Mouse (Mus musculus) mouse trophoblast stem cell (cell line): ENCODE measurements around the gene Msmb.
"Not testable (repeated sequence)": the region's sequence is repeated elsewhere in the genome, so short reads cannot be mapped to it uniquely, and the experiment has no call there.

Experiments used
- in situ Hi-C, 2 experiments: fragments of 300-500 bp; cut with MseI, MboI; formaldehyde crosslinking; loops; 2 replicates in 1 of 2; 3 replicates in 1 of 2; pipeline ENCODE4 v1.15.1; 2025

Gene Msmb

DNA sequence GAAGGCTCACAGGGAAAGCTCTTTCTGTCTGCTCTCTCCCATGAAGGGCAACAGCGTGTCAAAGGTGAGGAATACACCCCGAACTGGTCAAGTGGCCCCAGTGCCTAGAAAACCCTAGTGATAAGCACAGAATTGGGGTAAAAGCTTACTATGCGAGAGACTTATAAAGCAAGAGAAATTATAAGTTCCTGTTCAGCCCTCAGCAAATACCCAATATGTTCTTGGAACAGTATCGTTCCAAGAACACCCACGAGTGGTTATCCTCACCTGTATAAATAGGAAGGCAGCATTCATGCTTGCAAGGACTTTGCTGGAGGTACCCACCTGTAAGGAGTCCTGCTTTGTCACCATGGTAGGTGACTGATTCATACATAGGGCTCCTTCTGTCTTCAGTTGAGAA lies at the start of gene Msmb:
Gene Msmb, plus strand, starts transcription at position 301 of the 400 bp plus-strand sequence.
- in situ Hi-C loops: no loop called here

DNA sequence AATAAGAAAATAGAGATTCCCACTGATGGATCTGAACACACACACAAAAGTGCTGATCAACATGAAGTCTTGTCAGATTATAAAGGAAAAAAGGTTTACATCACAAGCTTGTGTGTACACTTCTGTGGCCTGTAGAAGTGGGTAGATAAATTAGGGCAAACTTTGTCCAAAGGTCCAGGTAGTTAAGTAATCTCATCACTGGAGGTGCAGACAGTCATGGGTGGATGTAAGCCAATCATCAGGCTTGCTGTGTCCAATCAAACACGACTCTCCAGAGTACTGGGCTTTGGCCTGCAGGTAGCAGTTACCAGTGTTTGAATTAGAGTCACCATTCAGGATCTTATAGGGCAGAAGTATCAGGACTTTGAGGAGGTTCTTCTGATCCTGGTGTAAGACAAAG lies 48.8 kb upstream of the Msmb start:
- in situ Hi-C loops: no loop called here

DNA sequence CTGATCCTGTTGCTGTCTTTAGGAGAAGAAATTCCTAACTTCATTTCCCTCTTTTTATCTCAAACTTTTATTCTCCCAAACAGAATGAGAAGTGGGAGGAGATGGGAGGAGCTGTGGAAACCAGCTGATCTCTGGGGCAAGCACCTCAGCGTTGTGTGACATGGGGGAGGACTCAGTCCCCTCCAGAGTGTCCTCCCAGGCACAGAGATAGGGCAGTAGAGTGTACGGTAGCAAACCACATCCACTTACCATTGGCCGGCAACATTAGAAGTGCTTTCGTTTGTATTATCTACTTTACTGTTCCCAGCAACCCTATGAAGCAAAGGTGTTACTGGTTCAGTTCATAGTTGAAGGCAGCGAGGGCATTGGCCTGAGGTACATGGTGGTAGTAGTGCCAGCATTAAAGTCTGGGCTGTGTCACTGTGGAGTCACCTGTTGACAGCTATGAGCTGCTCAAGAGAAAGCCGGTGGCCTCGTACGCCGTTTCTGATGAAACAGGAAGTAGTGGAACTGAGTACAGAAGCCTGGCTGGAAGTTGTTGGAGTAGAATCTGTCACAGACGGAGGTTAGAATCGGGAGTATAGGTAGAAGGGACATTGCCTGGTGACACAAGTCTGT lies 48.2 kb upstream of the Msmb start:
- in situ Hi-C loops: no loop called here

DNA sequence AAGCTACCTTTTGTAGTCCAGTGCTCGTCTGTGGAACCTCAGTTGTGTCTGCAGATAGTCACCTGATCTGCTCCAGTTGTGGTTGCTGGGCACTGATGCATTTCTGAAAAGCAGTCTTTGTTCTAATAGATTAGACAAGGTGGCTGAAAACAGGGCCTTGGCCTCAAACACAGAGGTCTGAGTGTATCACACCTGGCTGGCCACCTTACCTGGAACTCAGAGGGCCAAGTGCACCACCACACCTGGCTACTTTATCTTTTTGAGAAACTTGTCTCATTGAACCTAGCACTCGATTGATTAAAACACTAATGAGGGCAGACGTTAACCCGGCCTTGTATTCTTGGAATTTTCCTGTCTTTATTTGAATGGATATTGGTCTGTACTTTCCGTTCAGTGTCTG lies 46.2 kb upstream of the Msmb start:
- in situ Hi-C loops: no loop called here

DNA sequence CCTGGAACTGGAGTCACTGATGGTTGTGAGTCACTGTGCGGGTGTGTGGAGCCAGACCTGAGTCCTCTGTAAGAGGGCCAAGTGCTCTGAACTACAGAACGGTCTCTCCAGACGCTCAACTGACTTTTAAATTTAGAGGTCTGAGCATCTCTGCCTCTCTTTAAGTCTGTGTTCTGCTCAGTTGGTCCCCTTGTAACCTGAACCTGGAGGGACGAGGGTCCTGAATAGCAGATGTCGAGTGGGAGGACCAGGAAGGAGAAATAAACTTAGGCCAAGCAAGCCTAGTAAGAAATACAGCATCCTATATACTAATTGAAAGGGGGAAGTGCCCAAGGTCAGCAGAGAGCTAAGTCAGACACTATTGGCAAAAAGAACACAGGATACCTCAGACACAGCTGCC lies 45.1 kb upstream of the Msmb start:
- in situ Hi-C loops: no loop called here

DNA sequence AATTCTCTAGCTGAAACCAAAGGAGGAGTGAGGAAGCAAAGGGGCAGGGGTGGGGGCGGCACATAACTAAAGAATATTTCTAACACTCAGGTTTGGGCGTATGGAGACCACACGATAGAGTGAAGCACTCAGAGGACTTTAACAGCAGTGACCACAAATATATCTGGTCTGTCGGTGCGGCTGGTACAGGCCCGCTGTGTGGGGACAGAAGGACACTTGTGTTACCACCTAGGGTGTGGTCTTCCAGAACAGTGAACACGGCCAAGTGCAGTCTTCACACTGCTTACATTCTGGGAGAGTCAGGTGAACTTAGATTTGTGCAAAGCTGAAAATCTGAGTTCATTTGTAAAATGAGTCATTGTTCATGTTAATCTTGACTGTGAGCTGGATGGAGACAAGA lies 44.1 kb upstream of the Msmb start:
- in situ Hi-C loops: no loop called here

DNA sequence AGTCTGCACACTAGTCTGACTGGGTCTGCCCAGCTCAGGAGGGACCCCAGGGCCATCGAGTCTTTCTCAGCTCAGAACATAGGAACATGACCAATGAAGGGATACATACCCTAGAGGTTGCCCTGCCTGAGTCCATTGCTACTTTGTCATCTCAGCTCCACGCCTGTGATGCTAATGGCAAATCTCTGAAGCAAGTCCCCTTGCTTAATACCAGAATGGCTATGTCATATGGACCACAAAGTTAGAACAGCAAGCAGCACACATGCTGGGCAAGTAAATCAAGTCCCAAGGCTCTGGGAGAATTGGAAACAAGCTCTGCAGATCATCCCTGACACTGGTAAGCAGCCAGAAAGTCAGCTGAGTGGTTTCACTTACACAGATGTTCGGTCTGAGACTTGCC lies 42.9 kb upstream of the Msmb start:
- in situ Hi-C loops: no loop called here

DNA sequence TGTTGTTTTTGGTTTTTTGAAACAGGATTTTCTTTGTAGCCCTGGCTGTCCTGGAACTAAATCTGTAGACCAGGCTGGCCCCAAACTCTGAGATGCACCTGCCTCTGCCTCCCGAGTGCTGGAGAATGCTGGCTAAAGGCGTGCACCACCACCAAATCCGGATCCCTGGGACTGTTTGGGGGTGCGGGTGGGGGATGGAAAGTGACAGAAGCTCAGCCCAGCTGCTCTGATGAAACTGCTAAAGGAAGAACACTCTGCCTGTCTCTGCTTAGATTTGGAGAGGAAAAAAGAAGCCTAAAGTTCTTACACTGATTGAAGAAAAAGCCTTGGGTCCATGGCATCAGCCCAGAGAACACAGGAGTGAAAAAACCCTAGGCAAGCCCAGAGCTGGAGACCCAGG lies 38.3 kb upstream of the Msmb start:
- in situ Hi-C loops: no loop called here

DNA sequence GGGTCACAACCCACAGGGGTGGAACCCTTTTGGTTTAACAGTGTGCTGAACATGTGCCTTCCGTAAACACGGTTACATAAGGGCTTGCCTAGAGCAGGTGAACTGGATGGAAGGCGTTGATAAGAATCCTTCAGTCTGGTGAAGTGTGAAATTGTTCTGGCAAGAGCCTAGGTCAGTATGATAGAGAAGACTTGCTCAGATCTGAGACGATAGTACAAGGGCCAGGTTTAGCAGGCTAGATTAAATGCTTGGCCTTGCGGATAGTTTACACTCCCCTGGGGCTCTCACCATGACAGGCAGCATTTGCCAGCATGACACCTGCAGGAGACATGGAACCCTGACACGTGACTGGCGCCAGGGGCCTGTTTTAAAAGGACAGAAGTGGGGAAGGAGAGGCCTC lies 36.2 kb upstream of the Msmb start:
- in situ Hi-C loops: no loop called here

DNA sequence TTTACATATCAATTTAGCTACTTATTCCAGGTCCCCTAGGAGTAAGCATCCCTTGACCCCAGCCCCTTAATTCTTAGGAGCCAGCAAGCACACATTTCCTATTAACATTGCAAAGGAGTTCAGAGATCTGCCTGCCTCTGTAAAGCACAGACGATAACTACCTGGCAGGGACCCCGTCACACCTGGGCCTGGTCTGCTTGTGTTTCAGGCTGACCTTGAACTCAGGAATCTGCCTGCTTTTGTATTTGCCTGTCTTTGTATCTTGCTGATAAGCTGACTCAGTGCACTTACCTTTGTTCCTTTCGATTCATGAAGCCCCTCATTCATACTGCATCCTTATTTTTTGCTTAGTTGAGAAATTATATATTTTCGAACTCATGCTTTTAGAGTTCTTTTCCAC lies 34.9 kb upstream of the Msmb start:
- in situ Hi-C loops: no loop called here

DNA sequence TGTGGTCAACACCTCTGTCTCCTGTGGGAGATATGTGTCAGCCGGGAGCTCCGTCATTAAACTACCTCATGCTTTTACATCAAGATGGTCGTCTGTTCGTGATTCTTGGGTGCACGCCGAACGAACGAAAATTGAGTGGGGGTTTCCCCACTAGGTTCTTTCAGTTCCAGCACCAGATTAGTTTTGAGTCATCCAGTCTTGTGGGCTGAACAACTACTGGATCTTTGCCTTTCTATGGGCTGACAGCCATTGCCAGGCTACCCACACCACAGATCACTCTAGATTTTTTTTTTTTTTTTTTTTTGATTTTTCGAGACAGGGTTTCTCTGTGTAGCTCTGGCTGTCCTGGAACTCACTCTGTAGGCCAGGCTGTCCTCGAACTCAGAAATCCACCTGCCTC lies 29.7 kb upstream of the Msmb start:
- in situ Hi-C loops: not testable (repeated sequence)

DNA sequence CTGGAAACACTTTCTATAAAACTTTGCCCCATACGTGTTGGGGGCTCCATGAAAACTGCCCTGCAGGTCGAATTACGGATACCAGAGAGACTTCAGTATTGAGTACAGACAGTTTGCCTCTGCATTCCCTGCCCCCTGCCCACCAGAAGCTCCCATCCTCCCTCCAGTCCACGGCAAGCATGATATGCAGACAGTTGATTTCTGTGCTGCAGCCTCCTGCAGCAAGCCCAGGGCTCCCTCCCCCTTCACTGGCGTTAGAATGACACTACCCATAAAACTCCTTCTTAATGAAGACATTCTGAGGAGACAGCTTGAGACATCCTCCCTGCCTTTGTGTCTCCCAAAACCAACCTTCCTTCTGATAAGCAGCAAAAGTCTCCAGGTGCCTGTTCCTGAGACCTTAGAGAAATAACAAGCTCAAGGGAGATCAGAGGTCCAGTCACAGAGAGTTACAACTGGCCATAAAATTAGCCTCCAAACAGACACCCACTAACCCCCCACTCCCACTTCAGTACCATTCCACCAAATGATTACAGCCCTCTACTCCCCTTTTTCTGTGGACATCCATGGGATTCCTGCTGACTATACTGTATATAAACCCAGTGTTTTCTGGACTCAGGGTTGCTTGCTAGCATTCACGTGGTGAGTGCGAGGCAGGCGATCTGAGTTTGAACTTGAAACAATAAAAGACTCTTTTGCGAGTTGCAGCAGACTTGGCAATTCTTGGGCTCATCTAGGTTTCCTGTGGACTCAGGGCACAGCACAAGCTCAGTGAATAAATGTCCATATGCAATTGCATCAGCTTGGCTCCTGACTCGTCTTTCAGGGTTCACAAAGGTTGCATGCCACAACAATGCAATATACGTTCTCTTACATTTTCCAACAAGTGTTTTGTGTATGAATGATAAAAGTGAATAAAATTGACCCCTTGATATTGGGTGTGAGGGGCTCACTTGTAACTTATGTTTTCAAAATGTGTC lies 20.6 kb upstream of the Msmb start:
- in situ Hi-C loops: no loop called here

DNA sequence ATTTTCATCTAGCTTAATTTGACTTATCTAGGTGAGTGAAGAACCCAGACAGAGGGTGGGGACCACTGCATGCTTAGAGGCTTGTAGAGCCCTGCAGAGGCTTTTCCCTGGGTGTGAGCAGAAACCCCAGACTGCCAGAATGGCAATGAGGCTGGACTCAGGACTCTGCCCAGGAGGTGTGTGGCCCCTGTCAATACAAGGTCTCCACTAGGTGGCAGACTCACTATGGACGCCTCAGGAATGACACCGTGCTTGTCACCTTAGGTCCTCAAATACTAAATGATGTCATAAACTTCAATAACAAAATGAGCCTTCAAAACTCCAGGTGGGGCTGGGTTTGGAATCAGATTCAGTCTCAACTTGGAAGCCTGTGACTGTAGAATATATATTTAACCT lies 19.9 kb upstream of the Msmb start:
- in situ Hi-C loops: no loop called here

DNA sequence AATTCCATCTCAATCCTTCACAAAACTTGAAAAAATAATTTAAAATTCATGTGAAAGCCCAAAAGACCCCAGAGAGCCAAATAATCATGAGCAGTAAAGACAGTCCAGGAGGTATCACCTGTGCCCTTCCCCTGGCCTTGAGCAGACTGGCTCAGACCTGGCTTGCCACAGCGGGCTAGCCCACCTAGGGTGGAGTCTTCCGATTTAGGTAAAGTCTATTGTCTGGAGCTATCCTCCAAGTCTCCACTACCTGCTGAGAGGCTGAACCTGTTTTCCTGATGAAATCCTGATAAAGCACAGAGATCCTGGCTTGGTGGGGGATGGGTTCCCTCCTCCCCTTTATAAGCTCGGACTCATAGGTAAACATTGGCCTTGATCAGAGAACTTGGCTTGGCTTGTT lies 17.6 kb upstream of the Msmb start:
- in situ Hi-C loops: no loop called here

DNA sequence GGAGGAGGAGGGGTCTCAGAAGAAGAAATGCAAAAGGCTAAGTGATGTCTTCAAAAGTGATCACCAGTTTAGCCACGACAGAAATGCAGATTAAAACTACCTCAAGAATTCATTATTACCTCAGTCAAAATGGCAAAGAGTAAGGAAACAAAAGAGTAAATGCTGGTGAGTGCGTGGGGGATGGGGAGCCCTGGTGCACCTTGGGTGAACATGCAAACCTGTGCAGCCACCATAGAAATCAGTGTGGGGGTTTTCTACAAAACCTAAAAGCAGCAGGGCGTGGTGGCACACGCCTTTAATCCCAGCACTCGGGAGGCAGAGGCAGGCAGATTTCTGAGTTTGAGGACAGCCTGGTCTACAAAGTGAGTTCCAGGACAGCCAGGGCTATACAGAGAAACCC lies 16.6 kb upstream of the Msmb start:
- in situ Hi-C loops: not testable (repeated sequence)

DNA sequence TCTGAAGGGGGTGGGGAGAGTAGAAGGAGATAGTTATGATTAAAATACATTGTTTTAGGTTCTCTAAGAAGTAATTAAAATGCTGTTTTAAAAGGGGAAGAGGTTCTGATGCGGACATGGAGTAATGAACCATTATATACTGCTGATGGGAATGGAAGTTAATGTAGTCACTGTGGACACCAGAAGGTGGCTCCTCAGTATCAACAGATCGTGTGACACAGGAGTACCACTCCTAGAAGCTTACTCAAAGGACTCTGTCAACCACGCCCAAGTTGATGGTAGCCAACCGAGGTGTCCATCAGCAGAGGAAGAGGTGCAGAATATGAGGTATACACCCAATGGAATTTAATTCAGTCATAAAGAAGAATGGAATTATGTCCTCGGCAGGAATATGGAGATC lies 13.4 kb upstream of the Msmb start:
- in situ Hi-C loops: no loop called here

DNA sequence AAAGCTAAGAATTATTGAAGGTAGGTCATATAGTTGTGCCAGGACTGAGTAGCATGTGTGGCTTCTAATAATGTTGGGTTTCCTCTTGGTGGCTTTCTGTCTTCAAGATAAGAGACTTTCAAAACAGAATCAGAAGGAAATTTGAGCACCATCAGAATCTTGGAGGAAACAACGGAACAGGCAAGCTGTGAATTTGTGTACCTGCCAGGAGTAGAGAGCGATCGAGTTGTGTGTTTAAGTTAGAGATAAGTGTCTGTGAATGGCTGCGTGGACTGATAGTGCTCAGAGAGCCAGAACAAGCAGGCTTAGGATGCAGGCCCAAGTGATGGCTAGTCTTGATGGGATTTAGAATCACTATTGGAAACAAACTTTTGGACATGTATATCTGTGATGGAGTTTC lies 10.0 kb upstream of the Msmb start:
- in situ Hi-C loops: no loop called here

DNA sequence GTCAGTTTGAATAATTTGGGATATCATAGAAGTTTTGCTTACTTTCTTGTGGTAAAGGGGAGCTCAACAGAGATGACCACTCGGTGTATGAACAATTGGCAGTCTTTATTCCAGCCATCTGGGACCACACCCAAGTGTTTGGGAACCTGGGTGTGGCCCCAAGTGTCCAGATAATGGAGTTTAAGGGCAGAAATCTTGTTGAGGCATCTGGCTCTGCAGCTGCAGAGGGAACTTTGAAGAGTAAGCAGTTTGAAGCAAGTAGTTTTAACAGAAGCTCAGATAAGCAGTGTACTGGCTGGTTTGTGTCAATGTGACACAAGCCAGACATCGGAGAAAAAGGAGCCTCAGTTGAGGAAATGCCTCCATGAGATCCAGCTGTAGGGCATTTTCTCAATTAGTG lies 7.5 kb upstream of the Msmb start:
- in situ Hi-C loops: no loop called here

DNA sequence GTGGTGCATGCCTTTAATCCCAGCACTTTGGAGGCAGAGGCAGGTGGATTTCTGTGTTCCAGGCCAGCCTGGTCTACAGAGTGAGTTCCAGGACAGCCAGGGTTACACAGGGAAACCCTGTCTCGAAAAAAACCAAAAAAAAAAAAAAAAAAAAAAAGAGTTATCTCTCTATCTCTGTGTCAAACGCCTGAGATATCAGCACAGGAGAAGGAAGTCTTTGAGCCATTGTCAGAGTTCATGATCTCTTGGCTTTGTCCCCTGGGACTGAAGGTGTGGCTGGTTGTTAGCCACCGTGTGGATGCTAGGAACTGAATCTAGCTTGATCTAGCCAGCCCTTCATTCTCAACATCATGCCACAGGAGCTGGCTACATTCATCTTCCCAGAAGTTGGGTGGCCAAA lies 5.4 kb upstream of the Msmb start:
- in situ Hi-C loops: not testable (repeated sequence)

DNA sequence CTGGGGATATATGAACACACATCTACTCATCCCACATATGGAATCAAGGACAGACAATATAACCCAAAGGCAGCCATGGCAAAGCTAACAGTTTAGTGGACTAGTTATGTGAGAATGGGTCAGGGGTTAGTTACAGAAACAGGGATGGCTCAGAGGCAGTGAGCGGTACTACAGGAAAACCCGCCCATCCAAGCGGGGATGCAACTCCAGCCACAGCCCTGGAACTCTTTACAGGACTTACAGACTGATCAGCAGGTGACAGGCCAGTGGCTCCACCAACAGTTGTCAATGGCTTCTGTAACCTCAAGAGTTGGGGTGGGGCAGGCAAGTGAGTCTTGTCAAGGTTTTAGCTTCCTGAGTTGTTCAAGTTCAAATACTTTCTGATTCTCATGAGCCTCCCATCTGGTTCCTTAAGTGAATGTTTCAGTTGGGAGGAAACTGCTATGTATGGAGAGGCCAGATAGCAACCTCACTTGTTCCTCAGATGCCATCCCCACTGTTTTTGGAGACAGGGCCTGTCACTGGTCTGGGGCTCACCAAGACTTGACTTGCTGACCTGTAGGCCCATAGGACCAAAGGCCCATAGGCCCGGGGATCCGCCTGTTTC lies 1.4 kb upstream of the Msmb start:
- in situ Hi-C loops: no loop called here

DNA sequence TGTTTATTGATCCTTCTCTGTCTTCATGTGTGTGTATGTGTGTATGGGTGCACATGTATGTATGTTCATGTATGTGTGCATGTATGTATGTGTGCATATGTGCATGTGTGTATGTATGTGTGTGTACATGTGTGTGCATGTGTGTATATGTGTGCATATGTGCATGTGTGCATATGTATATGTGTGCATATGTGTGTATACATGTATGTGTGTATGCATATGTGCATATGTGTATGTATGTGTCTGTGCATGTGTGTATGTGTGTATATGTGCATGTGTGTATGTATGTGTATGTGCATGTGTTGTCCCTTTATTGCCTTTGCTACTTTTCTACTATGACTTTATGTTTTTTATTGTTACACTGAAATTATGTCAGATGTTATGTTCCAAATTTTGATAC lies 2.9 kb downstream of the Msmb start:
- in situ Hi-C loops: no loop called here

DNA sequence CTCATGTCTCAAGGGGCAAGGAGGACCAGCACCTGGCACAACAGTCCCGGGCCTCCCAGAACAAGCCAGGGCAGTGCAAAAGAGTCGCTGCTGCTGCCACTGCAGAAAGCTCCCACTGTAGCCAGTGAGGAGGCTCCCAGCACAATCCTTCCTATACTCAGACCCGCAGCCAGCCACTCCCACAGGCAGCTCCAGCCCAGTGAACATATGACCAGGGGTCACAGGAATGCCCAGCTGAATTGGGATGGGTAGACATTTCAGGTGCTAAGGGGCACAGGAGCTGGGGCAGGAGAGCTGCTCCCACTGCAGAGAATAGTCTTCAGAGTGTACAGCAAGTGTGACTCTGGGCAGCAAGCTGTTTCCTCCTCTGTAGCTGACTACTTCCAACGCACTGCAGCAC lies 3.6 kb downstream of the Msmb start:
- in situ Hi-C loops: no loop called here
